Mouse (Mus musculus) Patski (cell line): ENCODE data around the gene Mbnl2. TPM values are rescaled to one million over a fixed set of nuclear protein-coding genes. Genes with fewer than 3 reads are reported as not detected.

ENCODE experiments used
- ATAC-seq: fragments of 100-300 bp; one replicate; pipeline ENCODE4 v1.8.0; 2021
- CTCF ChIA-PET: fragments of 350-600 bp; sonication (Branson Sonifier 250); formaldehyde crosslinking; loops from one replicate; lab custom pipeline; 2022; ENCODE audit warnings: inconsistent platforms; lab: Charles Lee
- POLR2A ChIA-PET: fragments of 350-600 bp; sonication (Branson Sonifier 250); formaldehyde crosslinking; loops from one replicate; lab custom pipeline; 2022; ENCODE audit warnings: antibody characterized with exemption, inconsistent platforms; lab: Charles Lee
- DNase-seq: peaks from one replicate; pipeline ENCODE4 v3.0.0-alpha.2; 2011; ENCODE audit warnings: low read depth, low spot score
- H3K27me3 ChIP-seq: fragments of 371-371 bp; one replicate; pipeline ENCODE4 v1.5.1; 2021
- CTCF ChIP-seq: fragments of 100-300 bp; IDR thresholded peaks from one replicate; pipeline ENCODE4 v1.5.1; 2021
- in situ Hi-C: fragments of 300-500 bp; cut with MboI; formaldehyde crosslinking; loops from 3 replicates; pipeline ENCODE4 v1.11.1; 2018; ENCODE audit warnings: low pct_unique_long_range_greater_than_20kb, mixed read lengths
- polyA plus RNA-seq: library from polyadenylated mRNA; unstranded; gene quantifications from one replicate; pipeline ENCODE4 v1.2.3, GENCODE M21; 2021

The Mbnl2 gene
- polyA plus RNA-seq, 1 experiment from 2014 or later: 132 TPM

GRCm38 (mm10) chr14:120428497-120428896 lies 153.0 kb downstream of the Mbnl2 start:
- ATAC-seq: no peak
- DNase-seq: no peak
- POLR2A ChIA-PET: no interaction called here
- H3K27me3 ChIP-seq: no peaks in the 10 kb centered on the region
- CTCF ChIA-PET: interaction anchor here (1.0 to 1.1 kb wide), 2 partner anchors 20 to 291 kb away, joined by 3 read pairs; no protein-coding TSS in a partner anchor
- in situ Hi-C loops: no loop called here
- no peak for TF ChIP-seq CTCF

GRCm38 (mm10) chr14:120432773-120433172 lies 157.3 kb downstream of the Mbnl2 start:
- ChIA-PET CTCF (interaction anchor here (1.1 to 1.5 kb wide), 2 partner anchors 20 to 26 kb away, joined by 3 read pairs; no protein-coding TSS in a partner anchor), POLR2A (no interaction called here)
- ATAC-seq (no peak), DNase-seq (no peak)
- in situ Hi-C loops: no loop called here
- no peaks in the 10 kb centered on the region for H3K27me3 ChIP-seq
- TF ChIP-seq CTCF: peak; percentile 43

GRCm38 (mm10) chr14:120433931-120434398 lies 158.5 kb downstream of the Mbnl2 start:
- CTCF ChIA-PET: interaction anchor here (1.4 kb wide), 1 partner anchor 170 kb away, joined by 3 read pairs; no protein-coding TSS in a partner anchor
- H3K27me3 ChIP-seq: no peaks in the 10 kb centered on the region
- ATAC-seq (no peak), DNase-seq (no peak)
- POLR2A ChIA-PET: no interaction called here
- in situ Hi-C loops: no loop called here
- no peak for TF ChIP-seq CTCF

GRCm38 (mm10) chr14:120434831-120435230 lies 159.4 kb downstream of the Mbnl2 start:
- ChIA-PET POLR2A (no interaction called here), CTCF (interaction anchor here (0.8 to 1.4 kb wide), 2 partner anchors 9 to 171 kb away, joined by 3 read pairs; no protein-coding TSS in a partner anchor)
- DNase-seq (no peak), ATAC-seq (no peak)
- in situ Hi-C loops: no loop called here
- H3K27me3 ChIP-seq: no peaks in the 10 kb centered on the region
- TF ChIP-seq CTCF: no peak

- no peaks in the 10 kb centered on the region for H3K27me3 ChIP-seq
- ChIA-PET POLR2A (no interaction called here), CTCF (no interaction called here)
- in situ Hi-C loops: no loop called here
- TF ChIP-seq CTCF: no peak
- DNase-seq (no peak), ATAC-seq (no peak)
Observed at GRCm38 (mm10) chr14:120440716-120441115, 165.2 kb downstream of the Mbnl2 start.

- ChIA-PET CTCF (no interaction called here), POLR2A (no interaction called here)
- ATAC-seq: no peak
- no peak for DNase-seq
- TF ChIP-seq CTCF: no peak
- H3K27me3 ChIP-seq: no peaks in the 10 kb centered on the region
- in situ Hi-C loops: no loop called here
Observed at GRCm38 (mm10) chr14:120441256-120441655, 165.8 kb downstream of the Mbnl2 start.

DNA sequence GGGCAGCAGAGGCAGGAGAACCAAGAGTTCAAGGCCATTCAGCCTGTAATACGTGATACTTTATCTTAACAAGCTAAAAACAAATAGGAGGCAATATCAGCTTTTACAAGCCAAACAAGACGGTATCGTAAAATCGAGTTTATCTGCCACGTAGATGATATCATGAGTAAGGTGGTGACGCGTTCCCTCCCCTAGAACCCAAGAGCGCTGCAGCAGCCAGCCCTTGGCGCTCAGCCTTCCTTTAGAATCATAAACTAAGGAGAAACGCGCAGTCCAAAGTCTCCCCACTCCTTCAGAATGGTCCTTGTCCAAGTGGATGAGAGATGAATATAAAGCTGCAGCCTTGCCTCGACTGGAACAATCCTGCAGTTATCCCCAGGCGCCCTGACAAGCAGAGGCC lies 166.4 kb downstream of the Mbnl2 start:
- ChIA-PET CTCF (no interaction called here), POLR2A (no interaction called here)
- in situ Hi-C loops: no loop called here
- DNase-seq: no peak
- no peak for ATAC-seq
- H3K27me3 ChIP-seq: no peaks in the 10 kb centered on the region
- no peak for TF ChIP-seq CTCF

DNA sequence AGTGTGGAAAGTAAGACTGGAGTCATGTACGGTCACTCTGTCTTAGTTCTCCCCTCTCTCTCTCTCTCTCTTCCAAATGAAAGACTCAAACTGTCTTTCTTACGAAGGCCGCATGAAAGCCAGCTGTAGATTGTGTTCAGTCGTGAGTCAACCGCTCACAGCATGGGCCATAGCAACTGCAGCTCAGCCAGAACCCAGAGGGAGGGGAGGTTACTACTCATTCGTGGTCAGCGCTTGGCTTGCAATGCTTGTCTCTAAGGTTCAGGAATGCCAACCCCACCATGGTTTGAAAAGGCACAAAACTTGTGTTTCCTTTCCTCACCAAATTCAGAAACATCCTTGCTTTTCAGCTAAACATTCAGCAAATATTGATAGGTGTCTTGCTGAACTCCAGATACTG lies 178.8 kb downstream of the Mbnl2 start:
- no peaks in the 10 kb centered on the region for H3K27me3 ChIP-seq
- no peak for ATAC-seq
- POLR2A ChIA-PET: no interaction called here
- in situ Hi-C loops: no loop called here
- CTCF ChIA-PET: no interaction called here
- TF ChIP-seq CTCF: no peak
- no peak for DNase-seq

DNA sequence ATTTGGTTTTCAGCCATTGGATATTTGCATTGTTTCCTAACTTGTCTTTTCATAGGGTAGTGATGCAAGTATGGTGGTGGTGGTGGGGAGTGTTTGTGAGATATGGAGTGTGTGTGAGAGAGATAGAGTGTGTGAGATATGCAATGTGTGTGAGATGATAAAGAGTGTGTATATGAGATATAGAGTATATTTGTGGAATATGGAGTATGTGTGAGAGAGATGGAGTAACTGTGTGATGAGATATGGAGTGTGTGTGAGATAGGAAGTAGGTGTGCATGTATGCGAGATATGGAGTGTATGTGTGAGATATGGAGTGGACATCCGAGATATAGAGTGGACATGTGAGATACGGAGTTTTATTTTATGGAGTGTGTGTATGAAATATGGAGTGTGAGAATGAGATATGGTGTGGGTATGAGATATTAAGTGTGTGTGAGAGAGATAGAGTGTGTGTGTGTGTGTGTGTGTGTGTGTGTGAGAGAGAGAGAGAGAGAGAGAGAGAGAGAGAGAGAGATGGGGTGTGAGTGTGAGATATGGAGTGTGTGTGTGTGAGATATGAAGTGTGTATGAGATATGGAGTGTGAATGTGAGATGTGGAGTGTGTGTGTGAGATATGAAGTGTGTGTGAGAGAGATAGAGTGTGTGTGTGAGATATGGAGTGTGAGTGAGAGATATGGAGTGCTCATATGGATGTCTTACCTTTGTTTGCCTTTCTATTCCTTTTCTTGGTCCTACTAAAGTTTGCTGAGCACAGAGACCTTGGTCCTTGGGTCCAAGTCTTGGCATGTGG lies 188.7 kb downstream of the Mbnl2 start:
- ChIA-PET POLR2A (no interaction called here), CTCF (no interaction called here)
- in situ Hi-C loops: no loop called here
- peaks cover 6% of the 10 kb centered on the region for H3K27me3 ChIP-seq
- no peak for TF ChIP-seq CTCF
- DNase-seq (no peak), ATAC-seq (no peak)

GRCm38 (mm10) chr14:120466816-120467215 lies 191.3 kb downstream of the Mbnl2 start:
- ATAC-seq: no peak
- CTCF ChIA-PET: interaction anchor here (1.2 kb wide), 1 partner anchor 13 kb away, joined by 3 read pairs; no protein-coding TSS in a partner anchor
- DNase-seq: no peak
- TF ChIP-seq CTCF: no peak
- peaks cover 6% of the 10 kb centered on the region for H3K27me3 ChIP-seq
- in situ Hi-C loops: no loop called here
- POLR2A ChIA-PET: no interaction called here
